Mouse (Mus musculus) neural tube, embryonic 15.5 days (tissue): ENCODE measurements at regions not wholly inside any gene's neighbourhood (a gene's known extent, or its start where the extent isn't known, plus 50 kb on each side); places are given as distances from the start of the nearest gene placed in this dataset.

ENCODE experiments used
- ATAC-seq: fragments of 200-750 bp; cut with Nextera tagmentation; 2 replicates; pipeline ENCODE4 v1.8.0; 2017; ENCODE audit warnings: mild to moderate bottlenecking, moderate TSS enrichment, moderate library complexity; ENCODE audit not compliant: low FRiP score
- H3K27ac ChIP-seq: fragments of 300-500 bp; sonication (generic); replicated peaks from 2 replicates; pipeline ENCODE4 v1.5.1; 2015; ENCODE audit warnings: mild to moderate bottlenecking, inconsistent platforms
- H3K27me3 ChIP-seq: fragments of 300-500 bp; sonication (generic); replicated peaks from 2 replicates; pipeline ENCODE4 v1.6.1; 2015; ENCODE audit warnings: inconsistent platforms
- H3K36me3 ChIP-seq: fragments of 300-500 bp; sonication (generic); 2 replicates; pipeline ENCODE4 v1.6.1; 2015; ENCODE audit warnings: inconsistent platforms
- H3K4me1 ChIP-seq: fragments of 300-500 bp; sonication (generic); 2 replicates; pipeline ENCODE4 v1.6.1; 2015; ENCODE audit warnings: inconsistent platforms
- H3K4me2 ChIP-seq: fragments of 300-500 bp; sonication (generic); 2 replicates; pipeline ENCODE4 v1.6.1; 2015; ENCODE audit warnings: inconsistent platforms, mild to moderate bottlenecking, moderate library complexity
- H3K4me3 ChIP-seq: fragments of 300-500 bp; sonication (generic); replicated peaks from 2 replicates; pipeline ENCODE4 v1.5.1; 2015; ENCODE audit warnings: mild to moderate bottlenecking, inconsistent platforms
- H3K9ac ChIP-seq: fragments of 300-500 bp; sonication (generic); replicated peaks from 2 replicates; pipeline ENCODE4 v1.6.1; 2015; ENCODE audit warnings: mild to moderate bottlenecking, inconsistent platforms
- H3K9me3 ChIP-seq: fragments of 300-500 bp; sonication (generic); replicated peaks from 2 replicates; pipeline ENCODE4 v1.6.1; 2016; ENCODE audit warnings: inconsistent platforms
- WGBS: fragments of 180-500 bp; shearing (Covaris S2); methylation state at CpG from one replicate; pipeline ENCODE4 v1.1.7; 2015; ENCODE audit warnings: mixed read lengths; 5-methylcytosine and 5-hydroxymethylcytosine counted together

- 16% methylated on average over 4 of the region's 4 CpGs for WGBS
- Histone ChIP-seq H3K9me3 (no peaks in the 10 kb centered on the region), H3K27me3 (no peaks in the 10 kb centered on the region), H3K4me1 (no peaks in the 10 kb centered on the region), H3K4me3 (no peak overlapping the region), H3K27ac (no peak overlapping the region), H3K9ac (no peak overlapping the region), H3K4me2 (no peak overlapping the region), H3K36me3 (no peaks in the 10 kb centered on the region)
- no peak for ATAC-seq
These were observed 163.0 kb upstream of the Tbx18 start for GRCm38 (mm10) chr9:87894051-87894450.

GRCm38 (mm10) chr9:87894596-87894995 lies 163.5 kb upstream of the Tbx18 start:
- Histone ChIP-seq H3K9ac (no peak overlapping the region), H3K4me2 (no peak overlapping the region), H3K4me1 (no peaks in the 10 kb centered on the region), H3K36me3 (no peaks in the 10 kb centered on the region), H3K4me3 (no peak overlapping the region), H3K27ac (no peak overlapping the region), H3K9me3 (no peaks in the 10 kb centered on the region), H3K27me3 (no peaks in the 10 kb centered on the region)
- 53% methylated on average over 3 of the region's 3 CpGs for WGBS
- ATAC-seq: no peak

GRCm38 (mm10) chr9:87895526-87895925 lies 164.5 kb upstream of the Tbx18 start:
- Histone ChIP-seq H3K27me3 (no peaks in the 10 kb centered on the region), H3K4me3 (no peak overlapping the region), H3K9ac (no peak overlapping the region), H3K27ac (no peak overlapping the region), H3K4me2 (no peak overlapping the region), H3K4me1 (no peaks in the 10 kb centered on the region), H3K9me3 (no peaks in the 10 kb centered on the region), H3K36me3 (no peaks in the 10 kb centered on the region)
- no peak for ATAC-seq
- WGBS: 77% methylated on average over 4 of the region's 4 CpGs

DNA sequence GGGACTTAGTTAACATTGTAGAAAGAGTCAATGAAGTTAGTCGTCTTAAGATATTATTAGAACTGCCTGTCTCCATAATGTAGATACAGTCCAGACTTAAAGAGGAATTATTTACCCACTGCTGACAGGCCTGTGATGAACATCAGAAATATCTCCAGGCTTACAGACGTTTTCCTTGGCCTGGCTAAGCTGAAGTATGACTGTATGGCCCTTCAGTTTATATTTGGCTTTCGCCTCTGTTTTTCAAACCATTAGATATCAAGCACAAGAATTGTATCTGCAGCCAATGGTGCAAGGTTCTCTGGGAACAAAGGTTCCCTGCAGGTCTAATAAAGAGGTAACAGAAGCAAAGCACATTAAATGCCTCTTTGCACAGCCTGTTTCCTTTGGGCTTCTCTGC lies 166.3 kb upstream of the Tbx18 start:
- no peak overlapping the region for H3K4me2 ChIP-seq
- no peak for ATAC-seq
- no peaks in the 10 kb centered on the region for H3K36me3 ChIP-seq
- WGBS: 74% methylated on average over 3 of the region's 3 CpGs
- H3K4me3 ChIP-seq: no peak overlapping the region
- H3K4me1 ChIP-seq: no peaks in the 10 kb centered on the region
- H3K27me3 ChIP-seq: no peaks in the 10 kb centered on the region
- no peak overlapping the region for H3K9ac ChIP-seq
- no peaks in the 10 kb centered on the region for H3K9me3 ChIP-seq
- no peak overlapping the region for H3K27ac ChIP-seq

DNA sequence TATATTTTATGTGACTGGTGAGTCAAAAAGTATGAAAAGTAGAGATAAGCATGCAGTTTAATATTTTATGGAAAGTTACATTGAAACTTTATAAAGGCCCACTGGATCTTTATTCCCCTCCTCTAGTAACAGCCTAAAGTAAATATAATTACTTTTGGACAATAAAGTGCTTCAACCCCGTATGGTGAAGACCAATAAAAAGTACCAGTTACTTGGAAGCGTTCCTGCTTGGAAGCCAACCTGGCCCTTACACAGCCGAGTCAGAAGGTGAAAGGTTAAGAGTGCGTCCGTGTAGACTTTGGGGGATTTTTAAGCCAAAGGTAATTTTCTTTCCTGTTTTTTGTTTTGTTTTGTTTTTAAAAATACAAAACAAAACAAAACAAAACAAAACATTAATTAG lies 168.3 kb upstream of the Tbx18 start:
- Histone ChIP-seq H3K27me3 (no peaks in the 10 kb centered on the region), H3K9me3 (no peaks in the 10 kb centered on the region), H3K36me3 (no peaks in the 10 kb centered on the region), H3K9ac (no peak overlapping the region), H3K27ac (no peak overlapping the region), H3K4me3 (no peak overlapping the region), H3K4me2 (no peak overlapping the region), H3K4me1 (no peaks in the 10 kb centered on the region)
- WGBS: 53% methylated on average over 5 of the region's 5 CpGs
- no peak for ATAC-seq

DNA sequence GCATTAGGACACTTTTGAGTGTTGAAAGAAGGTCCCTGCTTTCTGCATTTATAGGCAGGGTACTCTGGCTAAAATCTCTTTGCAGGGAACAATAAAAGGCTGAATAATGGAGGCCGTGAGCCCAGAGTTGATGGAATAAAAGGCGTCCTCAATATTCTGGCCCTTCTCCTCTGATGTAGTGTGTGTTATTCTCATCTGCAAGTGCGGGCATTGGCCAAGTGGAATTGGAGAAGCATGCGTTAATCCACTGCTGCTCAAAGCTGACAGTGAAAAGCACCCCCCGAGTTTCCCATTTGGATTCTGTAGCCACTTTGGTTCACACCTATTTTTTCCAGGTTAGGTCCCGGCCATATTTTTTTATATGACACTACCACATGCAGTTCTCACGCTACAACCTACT lies 168.7 kb upstream of the Tbx18 start:
- no peak for ATAC-seq
- Histone ChIP-seq H3K9ac (no peak overlapping the region), H3K36me3 (no peaks in the 10 kb centered on the region), H3K4me1 (no peaks in the 10 kb centered on the region), H3K27ac (no peak overlapping the region), H3K4me3 (no peak overlapping the region), H3K27me3 (no peaks in the 10 kb centered on the region), H3K9me3 (no peaks in the 10 kb centered on the region), H3K4me2 (no peak overlapping the region)
- WGBS: 67% methylated on average over 7 of the region's 7 CpGs

GRCm38 (mm10) chr9:87921291-87921690 lies 190.2 kb upstream of the Tbx18 start:
- H3K27me3 ChIP-seq: no peaks in the 10 kb centered on the region
- no peak for ATAC-seq
- H3K9me3 ChIP-seq: no peaks in the 10 kb centered on the region
- no peak overlapping the region for H3K4me3 ChIP-seq
- no peak overlapping the region for H3K27ac ChIP-seq
- no peaks in the 10 kb centered on the region for H3K36me3 ChIP-seq
- WGBS: 94% methylated on average over 8 of the region's 8 CpGs
- no peak overlapping the region for H3K9ac ChIP-seq
- no peaks in the 10 kb centered on the region for H3K4me1 ChIP-seq
- H3K4me2 ChIP-seq: no peak overlapping the region

DNA sequence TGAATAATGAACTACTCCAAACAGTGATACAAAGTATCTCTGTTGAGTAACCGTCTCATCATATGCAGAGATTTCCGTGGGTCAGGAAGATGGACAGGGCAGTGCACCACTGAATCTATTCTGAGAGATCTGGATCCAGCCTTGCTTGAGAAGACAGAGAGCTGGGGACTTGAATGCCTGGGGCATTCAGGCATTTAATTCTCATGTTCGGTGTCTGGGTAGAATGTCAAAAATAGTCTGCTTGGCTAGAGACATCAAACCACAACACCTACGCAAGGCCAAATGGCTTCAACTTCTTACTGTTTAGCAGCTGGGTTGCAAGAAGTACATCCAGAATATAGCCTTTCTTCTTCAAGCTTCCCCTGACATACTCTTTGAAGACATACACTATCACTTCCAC lies 194.1 kb upstream of the Tbx18 start:
- Histone ChIP-seq H3K9me3 (no peaks in the 10 kb centered on the region), H3K4me1 (no peaks in the 10 kb centered on the region), H3K4me2 (no peak overlapping the region), H3K4me3 (no peak overlapping the region), H3K36me3 (no peaks in the 10 kb centered on the region), H3K27me3 (no peaks in the 10 kb centered on the region), H3K9ac (no peak overlapping the region), H3K27ac (no peak overlapping the region)
- no peak for ATAC-seq
- WGBS: over 99% methylated on average over 4 of the region's 4 CpGs

- ATAC-seq: no peak
- Histone ChIP-seq H3K4me2 (no peak overlapping the region), H3K27ac (no peak overlapping the region)
These were observed 202.2 kb upstream of the Tbx18 start for GRCm38 (mm10) chr9:87933230-87933629.

GRCm38 (mm10) chr9:87952426-87952825 lies 221.4 kb upstream of the Tbx18 start:
- Histone ChIP-seq H3K36me3 (no peaks in the 10 kb centered on the region), H3K27ac (no peak overlapping the region), H3K4me3 (no peak overlapping the region), H3K27me3 (no peaks in the 10 kb centered on the region), H3K9ac (no peak overlapping the region), H3K4me1 (no peaks in the 10 kb centered on the region), H3K4me2 (no peak overlapping the region), H3K9me3 (no peaks in the 10 kb centered on the region)
- ATAC-seq: no peak
- WGBS: 90% methylated on average over 2 of the region's 2 CpGs

More at GRCm38 (mm10) chr9:87933230-87933629, 202.2 kb upstream of the Tbx18 start:
- no peaks in the 10 kb centered on the region for H3K36me3 ChIP-seq
- H3K27me3 ChIP-seq: no peaks in the 10 kb centered on the region
- H3K4me1 ChIP-seq: no peaks in the 10 kb centered on the region
- no peak overlapping the region for H3K4me3 ChIP-seq
- no peak overlapping the region for H3K9ac ChIP-seq
- no peaks in the 10 kb centered on the region for H3K9me3 ChIP-seq
- WGBS: 80% methylated on average over 5 of the region's 5 CpGs

DNA sequence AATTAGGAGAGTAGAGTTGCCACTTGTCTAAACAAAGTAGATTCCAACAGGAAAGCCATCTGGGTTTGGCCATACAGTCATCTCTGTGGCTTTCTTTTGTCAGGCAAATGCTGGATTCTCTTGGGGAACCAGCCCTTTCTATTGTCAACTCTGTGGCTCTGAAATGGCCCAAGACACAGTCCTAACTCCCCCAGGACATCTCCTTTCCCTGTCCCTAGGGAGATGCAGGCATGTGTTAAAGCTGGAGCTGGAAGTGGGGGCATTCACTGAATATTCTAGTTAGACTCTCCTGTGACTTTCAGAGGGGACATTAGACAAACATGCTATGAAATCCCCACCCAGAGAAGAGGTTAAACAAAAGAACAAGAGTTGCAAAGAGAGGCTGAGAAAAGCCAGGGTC lies 223.9 kb upstream of the Tbx18 start:
- no peak overlapping the region for H3K4me2 ChIP-seq
- no peaks in the 10 kb centered on the region for H3K4me1 ChIP-seq
- ATAC-seq: no peak
- no peaks in the 10 kb centered on the region for H3K9me3 ChIP-seq
- no peaks in the 10 kb centered on the region for H3K27me3 ChIP-seq
- no peaks in the 10 kb centered on the region for H3K36me3 ChIP-seq
- H3K27ac ChIP-seq: no peak overlapping the region
- no peak overlapping the region for H3K4me3 ChIP-seq
- H3K9ac ChIP-seq: no peak overlapping the region

DNA sequence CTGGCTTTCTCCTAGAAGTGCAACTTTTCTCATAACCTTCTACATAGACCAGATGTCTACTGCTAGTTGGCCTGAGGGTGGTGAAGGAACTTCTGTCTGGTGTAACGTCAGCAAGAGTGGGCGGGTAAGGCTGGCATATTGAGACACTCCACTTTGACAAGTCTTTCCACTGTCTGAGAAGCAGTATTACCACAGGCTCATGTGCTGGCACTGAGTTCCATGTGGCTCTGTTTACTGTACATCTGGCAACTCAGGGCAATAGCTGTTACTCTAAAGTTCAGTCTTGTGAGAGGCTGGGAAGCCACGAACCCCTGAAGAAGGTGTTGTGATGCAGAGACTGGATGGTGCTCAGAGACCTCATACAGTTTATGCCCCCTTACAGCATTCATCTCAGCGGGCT lies 230.7 kb upstream of the Tbx18 start:
- Histone ChIP-seq H3K36me3 (no peaks in the 10 kb centered on the region), H3K4me3 (no peak overlapping the region), H3K4me2 (no peak overlapping the region), H3K4me1 (no peaks in the 10 kb centered on the region), H3K9ac (no peak overlapping the region), H3K27me3 (no peaks in the 10 kb centered on the region), H3K9me3 (no peaks in the 10 kb centered on the region), H3K27ac (no peak overlapping the region)
- no peak for ATAC-seq
- 91% methylated on average over 4 of the region's 4 CpGs for WGBS

DNA sequence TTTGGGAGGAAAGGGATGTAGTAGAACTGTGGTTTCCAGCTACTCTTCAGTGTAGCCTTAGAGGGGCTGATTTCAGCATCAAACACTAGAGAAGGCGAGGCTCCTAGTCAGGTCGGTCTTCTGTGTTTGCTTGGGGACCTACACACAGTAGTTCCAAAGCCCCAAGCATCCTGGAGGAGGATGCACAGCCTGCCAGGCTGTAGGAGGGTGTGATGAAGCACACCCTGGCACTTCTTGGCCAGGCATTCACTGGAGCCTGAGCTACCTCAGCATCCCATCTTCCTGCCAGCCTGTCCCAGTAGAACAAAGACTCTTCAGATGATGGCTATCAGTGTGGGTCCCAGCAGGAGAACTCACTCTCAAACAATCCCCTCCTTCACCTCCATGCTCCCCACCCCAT lies 233.4 kb upstream of the Tbx18 start:
- ATAC-seq: no peak
- Histone ChIP-seq H3K36me3 (no peaks in the 10 kb centered on the region), H3K4me2 (no peak overlapping the region), H3K9ac (no peak overlapping the region), H3K27me3 (no peaks in the 10 kb centered on the region), H3K9me3 (no peaks in the 10 kb centered on the region), H3K4me1 (no peaks in the 10 kb centered on the region), H3K4me3 (no peak overlapping the region), H3K27ac (no peak overlapping the region)
- WGBS: 90% methylated on average over 2 of the region's 2 CpGs
